Mouse (Mus musculus) hindbrain, embryonic 16.5 days (tissue): Measurements from ENCODE around the gene Ankrd17. TPM values are rescaled to one million over a fixed set of nuclear protein-coding genes. Genes with fewer than 3 reads are reported as not detected.

Experiments used
- ATAC-seq: fragments of 200-750 bp; cut with Nextera tagmentation; 2 replicates; pipeline ENCODE4 v1.8.0; 2017; ENCODE audit warnings: moderate TSS enrichment, moderate library complexity
- H3K27ac ChIP-seq: fragments of 300-500 bp; sonication (generic); 2 replicates; pipeline ENCODE4 v1.5.1; 2014; ENCODE audit warnings: low read depth, mild to moderate bottlenecking, control low read depth, low read length, moderate library complexity
- H3K27me3 ChIP-seq: fragments of 300-500 bp; sonication (generic); replicated peaks from 2 replicates; pipeline ENCODE4 v1.6.1; 2014; ENCODE audit warnings: low read length; ENCODE audit not compliant: control insufficient read depth, insufficient read depth
- H3K36me3 ChIP-seq: fragments of 300-500 bp; sonication (generic); 2 replicates; pipeline ENCODE4 v1.6.1; 2014; ENCODE audit warnings: mild to moderate bottlenecking, low read length, moderate library complexity, mixed read lengths; ENCODE audit not compliant: control insufficient read depth, insufficient read depth
- H3K4me1 ChIP-seq: fragments of 300-500 bp; sonication (generic); 2 replicates; pipeline ENCODE4 v1.6.1; 2014; ENCODE audit warnings: low read depth, low read length; ENCODE audit not compliant: control insufficient read depth, insufficient read depth
- H3K4me2 ChIP-seq: fragments of 300-500 bp; sonication (generic); 2 replicates; pipeline ENCODE4 v1.6.1; 2014; ENCODE audit warnings: mild to moderate bottlenecking, low read length, control low read depth, moderate library complexity
- H3K4me3 ChIP-seq: fragments of 300-500 bp; sonication (generic); 2 replicates; pipeline ENCODE4 v1.5.1; 2014; ENCODE audit warnings: mild to moderate bottlenecking, low read length, control low read depth, moderate library complexity
- H3K9ac ChIP-seq: fragments of 300-500 bp; sonication (generic); 2 replicates; pipeline ENCODE4 v1.6.1; 2014; ENCODE audit warnings: low read depth, mild to moderate bottlenecking, control low read depth, low read length, moderate library complexity
- H3K9me3 ChIP-seq: fragments of 300-500 bp; sonication (generic); 2 replicates; pipeline ENCODE4 v1.6.1; 2014; ENCODE audit warnings: mild to moderate bottlenecking, low read length, moderate library complexity; ENCODE audit not compliant: control insufficient read depth
- WGBS: fragments of 180-500 bp; shearing (Covaris S2); extraction: QIAGEN DNeasy Blood & Tissue Kit; methylation state at CpG from one replicate; pipeline ENCODE4 v1.1.7; 2014; 5-methylcytosine and 5-hydroxymethylcytosine counted together
- polyA plus RNA-seq: library from polyadenylated mRNA; unstranded; fragments of >200 nt; fragmentation: Nextera tagmentation; extraction: Ambion mirVana; gene quantifications from 2 replicates; pipeline ENCODE4 v1.2.1, GENCODE M21; 2015

Ankrd17 gene
- polyA plus RNA-seq, 1 experiment from 2014 or later, result 26.5 TPM

DNA sequence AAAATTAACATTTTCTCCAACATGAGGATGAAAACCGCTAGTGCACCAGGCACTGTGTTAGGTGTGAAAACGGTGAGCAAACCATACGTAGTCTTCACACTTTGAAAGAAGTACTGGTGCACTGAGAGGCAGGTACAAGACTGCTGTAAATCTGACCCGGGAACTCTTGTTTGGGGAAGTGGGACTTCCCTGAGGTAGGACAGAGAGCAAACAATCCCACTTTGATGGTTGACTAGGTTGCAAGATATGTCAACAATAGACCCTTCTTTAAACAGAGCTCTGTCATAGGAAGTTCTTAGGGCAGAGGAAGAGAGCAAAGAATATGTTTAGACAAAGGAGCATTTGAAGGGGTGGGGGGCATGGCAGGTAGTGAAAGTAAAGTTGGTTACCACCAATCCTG is 7.3 kb upstream of the Ankrd17 start:
- no peak overlapping the region for H3K9ac ChIP-seq
- no peak for ATAC-seq
- WGBS, result 87% methylated on average over 4 of the region's 4 CpGs
- H3K27ac ChIP-seq, result no peak overlapping the region
- H3K9me3 ChIP-seq, result no peaks in the 10 kb centered on the region
- no peaks in the 10 kb centered on the region for H3K4me1 ChIP-seq
- H3K27me3 ChIP-seq, result no peaks in the 10 kb centered on the region
- H3K4me3 ChIP-seq, result no peak overlapping the region
- H3K36me3 ChIP-seq, result no peaks in the 10 kb centered on the region
- no peak overlapping the region for H3K4me2 ChIP-seq

DNA sequence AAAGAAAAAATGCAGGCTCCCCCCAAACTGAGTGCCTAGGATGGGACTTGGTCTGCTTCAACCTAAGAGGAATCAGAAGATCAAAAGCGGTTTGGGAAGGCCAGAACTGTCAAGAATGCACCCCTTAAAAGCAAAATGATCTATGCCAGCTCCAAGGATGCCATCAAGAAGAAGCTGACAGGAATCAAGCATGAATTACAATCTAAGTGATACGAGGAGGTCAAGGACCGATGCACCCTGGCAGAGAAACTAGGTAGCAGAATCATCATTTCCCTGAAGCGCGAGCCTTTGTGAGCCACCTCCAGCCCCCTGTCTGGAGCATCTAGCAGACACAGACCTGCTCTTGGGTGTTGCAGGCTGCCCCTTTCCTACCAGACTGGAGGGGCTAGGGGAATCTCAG is 4.0 kb upstream of the Ankrd17 start:
- ATAC-seq, result no peak

DNA sequence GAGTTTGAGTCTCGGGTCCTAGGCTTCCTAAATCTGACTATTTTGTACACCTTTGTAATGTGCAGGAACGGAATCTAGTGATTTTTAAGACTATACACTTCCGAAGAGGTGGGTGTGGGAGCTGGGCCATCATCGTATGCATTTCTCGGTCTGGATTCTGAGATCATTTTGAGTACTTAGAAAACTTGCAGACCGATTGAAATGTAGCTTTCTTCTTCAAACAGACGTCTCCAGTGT is 608 bp upstream of the Ankrd17 start, which contains the start of gene Gm9958:
Gene Gm9958, plus strand, starts transcription at position 138 of the 237 bp plus-strand sequence.
- Histone ChIP-seq H3K9ac (peak within 1 kb of the TSS; percentile 98), H3K4me3 (peak within 1 kb of the TSS; percentile 96), H3K4me2 (peak within 1 kb of the TSS; percentile 83), H3K9me3 (no peaks in the 10 kb centered on the region), H3K27me3 (no peaks in the 10 kb centered on the region), H3K36me3 (no peaks in the 10 kb centered on the region), H3K4me1 (peaks cover 16% of the 10 kb centered on the region), H3K27ac (peak within 1 kb of the TSS; percentile 99)
- WGBS, result 3% methylated on average over 7 of the region's 7 CpGs
- no peak for ATAC-seq

More for the DNA sequence above, 4.0 kb upstream of the Ankrd17 start:
- Histone ChIP-seq H3K27ac (no peak overlapping the region), H3K4me1 (peaks cover 3% of the 10 kb centered on the region; the same call in 1 of the 2 replicates), H3K27me3 (no peaks in the 10 kb centered on the region), H3K4me3 (no peak overlapping the region), H3K9ac (no peak overlapping the region), H3K9me3 (no peaks in the 10 kb centered on the region), H3K4me2 (no peak overlapping the region), H3K36me3 (no peaks in the 10 kb centered on the region)
- WGBS, result 85% methylated on average over 5 of the region's 5 CpGs

DNA sequence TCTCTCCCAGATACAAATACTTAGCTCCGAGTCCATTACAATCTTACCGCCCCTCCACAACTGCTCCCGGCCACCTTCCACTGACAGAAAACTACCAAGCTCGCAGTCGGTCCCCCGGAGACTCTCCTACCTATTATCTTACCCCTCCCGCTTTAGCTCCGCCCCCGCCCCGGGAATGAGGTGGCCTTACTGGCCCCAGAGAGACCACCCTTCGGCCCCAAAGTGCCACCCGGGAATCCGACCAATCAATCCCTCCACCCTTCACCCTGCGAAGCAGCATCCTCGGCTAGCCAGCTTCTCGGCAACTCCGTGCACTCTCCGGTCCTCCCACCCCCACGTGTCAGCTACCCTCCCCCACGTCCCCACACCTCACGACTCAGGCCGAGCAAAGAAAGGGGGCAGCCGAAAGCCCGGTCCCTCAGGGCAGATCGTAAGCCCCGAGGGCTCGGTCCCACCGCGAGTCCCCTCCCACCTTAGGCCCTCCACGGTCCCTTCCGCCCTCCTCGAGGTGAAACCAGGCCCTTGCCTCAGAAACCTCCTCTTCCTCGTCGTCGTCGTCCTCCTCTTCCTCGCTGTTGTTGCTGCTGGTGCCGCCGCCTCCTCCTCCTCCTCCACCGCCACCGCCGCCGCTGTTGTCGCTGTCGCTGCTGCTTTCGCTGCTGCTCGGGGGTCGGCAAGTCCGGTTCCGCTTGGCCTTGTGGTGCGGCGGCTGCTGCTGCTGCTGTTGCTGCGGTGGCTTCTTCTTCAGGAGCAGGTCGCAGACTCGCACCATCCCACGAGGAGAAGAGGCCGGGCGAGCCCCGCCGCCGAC is 1.0 kb downstream of the Ankrd17 start:
- H3K4me1 ChIP-seq, result peaks cover 16% of the 10 kb centered on the region
- under 1% methylated on average over 54 of the region's 61 CpGs for WGBS
- no peaks in the 10 kb centered on the region for H3K27me3 ChIP-seq
- peak overlapping the region; percentile 73 for H3K4me2 ChIP-seq
- H3K9ac ChIP-seq, result peak overlapping the region; percentile 98
- no peaks in the 10 kb centered on the region for H3K9me3 ChIP-seq
- no peaks in the 10 kb centered on the region for H3K36me3 ChIP-seq
- ATAC-seq, result peak; percentile 21
- H3K4me3 ChIP-seq, result peak overlapping the region; percentile 96
- peak overlapping the region; percentile 99 for H3K27ac ChIP-seq

DNA sequence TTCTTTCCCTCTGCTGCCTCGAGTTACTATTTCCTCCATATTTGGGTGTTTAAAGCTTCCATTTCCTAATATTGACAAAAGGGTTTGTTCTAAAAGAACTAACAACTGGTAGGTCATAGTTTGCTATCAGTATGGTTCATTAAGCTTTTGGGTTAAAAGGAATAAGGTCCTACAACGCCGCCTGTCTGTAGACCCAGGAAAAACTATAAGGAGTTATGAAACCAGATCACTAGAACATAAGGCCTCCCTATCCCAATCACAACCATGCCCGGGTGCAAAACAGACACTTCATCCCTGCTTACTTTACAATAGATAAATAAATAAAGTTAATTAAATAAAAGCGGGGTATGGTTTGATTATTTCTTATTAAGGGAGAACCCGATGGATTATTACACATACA is 1.9 kb downstream of the Ankrd17 start:
- WGBS, result 3% methylated on average over 6 of the region's 6 CpGs
- no peak for ATAC-seq
- H3K9me3 ChIP-seq, result no peaks in the 10 kb centered on the region
- peak overlapping the region; percentile 98; the same call in 1 of the 2 replicates for H3K9ac ChIP-seq
- H3K27me3 ChIP-seq, result no peaks in the 10 kb centered on the region
- H3K4me2 ChIP-seq, result peak overlapping the region; percentile 73
- no peak overlapping the region; the same call in 1 of the 2 replicates for H3K27ac ChIP-seq
- H3K4me1 ChIP-seq, result peaks cover 16% of the 10 kb centered on the region
- no peaks in the 10 kb centered on the region for H3K36me3 ChIP-seq
- peak overlapping the region; percentile 96 for H3K4me3 ChIP-seq

DNA sequence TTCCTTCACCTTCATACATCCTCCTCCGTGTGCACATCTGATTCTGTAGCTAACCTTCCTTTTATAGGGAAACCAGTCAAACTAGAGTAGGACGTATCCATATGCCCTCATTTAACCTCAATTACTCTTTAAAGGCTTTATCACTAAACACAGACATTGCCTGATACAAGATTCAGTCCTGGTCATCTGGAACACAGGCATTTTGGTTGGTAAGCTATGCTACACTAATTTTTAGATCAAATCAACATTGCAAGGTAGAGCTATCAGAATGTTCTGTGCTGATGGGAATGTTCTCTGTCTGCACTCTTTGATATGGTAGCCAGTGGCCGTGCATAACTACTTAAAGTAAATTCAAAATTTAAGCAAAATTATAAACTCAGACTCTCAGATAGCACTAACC is 10.6 kb downstream of the Ankrd17 start:
- Histone ChIP-seq H3K9me3 (no peaks in the 10 kb centered on the region), H3K4me3 (no peak overlapping the region), H3K9ac (no peak overlapping the region), H3K4me2 (no peak overlapping the region), H3K27ac (no peak overlapping the region), H3K4me1 (no peaks in the 10 kb centered on the region), H3K36me3 (no peaks in the 10 kb centered on the region), H3K27me3 (no peaks in the 10 kb centered on the region)
- 92% methylated on average over 3 of the region's 3 CpGs for WGBS
- no peak for ATAC-seq

DNA sequence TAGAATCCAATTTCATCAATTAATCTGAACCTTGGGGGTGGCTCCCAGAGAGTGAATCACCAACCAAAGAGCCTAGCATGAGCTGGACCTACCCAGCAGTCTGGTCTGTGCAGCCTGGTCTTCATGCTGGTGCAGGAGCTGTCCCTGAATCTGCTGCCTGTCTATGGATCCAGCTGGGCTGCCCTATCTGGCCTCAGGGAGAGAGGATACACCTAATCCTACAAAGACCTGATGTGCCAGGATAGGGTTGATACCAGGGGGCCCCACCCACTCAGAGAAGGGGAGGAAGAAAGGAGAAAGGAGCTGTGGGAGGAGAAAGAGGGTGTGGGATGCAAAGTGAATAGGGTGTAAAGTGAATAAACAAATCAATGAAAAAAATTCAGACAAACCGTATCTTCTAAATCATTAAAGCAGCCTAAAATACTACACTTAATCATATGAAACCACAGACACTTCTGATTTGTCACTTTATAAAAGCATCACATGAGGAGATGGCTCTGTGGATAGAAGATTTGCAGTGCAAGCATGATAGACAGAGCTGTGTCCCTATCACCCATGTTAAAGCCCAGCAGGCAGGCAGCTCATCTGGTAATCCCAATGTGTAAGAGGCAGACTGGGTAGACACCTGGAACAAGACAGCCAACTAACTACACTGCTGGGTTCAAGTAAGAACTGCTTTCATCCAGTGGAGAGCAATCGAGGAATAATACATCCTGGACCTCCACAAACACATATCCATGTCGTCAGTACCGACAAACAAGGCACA is 12.6 kb downstream of the Ankrd17 start:
- no peak overlapping the region for H3K4me3 ChIP-seq
- H3K27me3 ChIP-seq, result no peaks in the 10 kb centered on the region
- H3K4me1 ChIP-seq, result no peaks in the 10 kb centered on the region
- no peak for ATAC-seq
- no peaks in the 10 kb centered on the region for H3K36me3 ChIP-seq
- no peak overlapping the region for H3K9ac ChIP-seq
- no peak overlapping the region for H3K4me2 ChIP-seq
- H3K9me3 ChIP-seq, result no peaks in the 10 kb centered on the region
- H3K27ac ChIP-seq, result no peak overlapping the region
- 95% methylated on average over 4 of the region's 4 CpGs for WGBS

DNA sequence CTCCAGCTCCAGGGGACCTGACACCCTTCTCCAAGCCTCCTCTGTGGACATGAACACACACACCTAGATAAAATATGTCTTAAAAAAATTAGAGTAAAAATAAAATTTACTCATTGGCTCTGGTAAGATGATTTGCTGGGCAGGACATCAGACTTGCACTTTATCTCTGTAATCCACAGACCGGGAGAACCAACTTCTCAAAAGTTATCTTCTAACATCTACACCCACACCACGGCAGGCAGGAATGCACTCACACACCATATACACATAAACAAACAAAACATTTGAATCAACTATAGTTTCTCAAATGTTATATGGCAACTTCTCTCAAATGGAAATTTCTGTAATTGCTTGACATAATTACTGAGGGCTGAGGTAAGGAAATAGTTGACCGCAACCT is 19.5 kb downstream of the Ankrd17 start:
- Histone ChIP-seq H3K27me3 (no peaks in the 10 kb centered on the region), H3K4me3 (no peak overlapping the region), H3K4me2 (no peak overlapping the region), H3K9me3 (no peaks in the 10 kb centered on the region), H3K4me1 (no peaks in the 10 kb centered on the region), H3K9ac (no peak overlapping the region), H3K27ac (no peak overlapping the region), H3K36me3 (no peaks in the 10 kb centered on the region)
- over 99% methylated on average over 3 of the region's 3 CpGs for WGBS
- no peak for ATAC-seq

DNA sequence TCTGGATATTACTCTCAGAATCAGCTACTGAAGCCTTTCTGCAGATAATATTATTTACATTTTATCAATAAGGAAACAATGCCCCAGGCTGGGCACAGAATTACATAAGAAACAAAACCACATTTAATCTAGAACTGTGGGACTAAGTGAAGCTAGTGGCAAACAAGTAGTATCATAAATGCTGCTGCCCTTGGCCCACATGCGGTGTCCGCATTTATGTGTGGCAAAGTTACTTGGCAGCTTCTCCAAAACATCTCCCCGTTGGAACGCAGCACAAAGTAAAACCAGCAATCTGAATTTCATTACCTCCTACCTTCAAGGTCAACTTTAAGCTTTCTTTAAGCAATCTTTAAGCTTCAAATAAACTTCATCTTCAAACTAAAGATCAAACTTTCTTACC is 25.5 kb downstream of the Ankrd17 start:
- peaks cover 13% of the 10 kb centered on the region for H3K4me1 ChIP-seq
- H3K9me3 ChIP-seq, result no peaks in the 10 kb centered on the region
- H3K4me2 ChIP-seq, result no peak overlapping the region
- H3K27me3 ChIP-seq, result no peaks in the 10 kb centered on the region
- H3K27ac ChIP-seq, result no peak overlapping the region
- no peak overlapping the region for H3K9ac ChIP-seq
- no peaks in the 10 kb centered on the region for H3K36me3 ChIP-seq
- 60% methylated on average over 4 of the region's 4 CpGs for WGBS
- no peak overlapping the region for H3K4me3 ChIP-seq
- no peak for ATAC-seq
